Mouse (Mus musculus) lung, postnatal 25 days (tissue): ENCODE data around the gene Sbf2.
"Not testable (repeated sequence)": the region's sequence is repeated elsewhere in the genome, so short reads cannot be mapped to it uniquely, and the experiment has no call there.

Source experiments
- DNase-seq: peaks from one replicate; pipeline ENCODE4 v3.0.0; 2022; ENCODE audit warnings: low spot score

Sbf2 gene

GRCm38 (mm10) chr7:110629892-110630666, 15.4 kb upstream of the Sbf2 start:
- DNase-seq = peak; percentile 85

GRCm38 (mm10) chr7:110628611-110629354, 14.1 kb upstream of the Sbf2 start:
- no peak for DNase-seq

DNA sequence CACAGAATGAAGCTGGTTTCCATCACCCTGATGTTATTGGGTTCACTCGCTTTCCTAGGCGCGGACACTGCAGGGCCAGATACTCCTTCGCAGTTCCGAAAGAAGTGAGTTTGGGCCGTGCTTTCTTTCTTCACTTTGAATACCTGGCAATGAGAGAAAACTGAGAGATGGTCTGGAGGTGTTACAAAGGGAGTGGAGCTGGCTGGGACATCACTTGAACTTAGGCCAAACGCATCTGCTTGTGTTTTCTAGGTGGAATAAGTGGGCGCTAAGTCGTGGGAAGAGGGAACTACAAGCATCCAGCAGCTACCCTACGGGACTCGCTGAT, 13.5 kb upstream of the Sbf2 start:
- no peak for DNase-seq

GRCm38 (mm10) chr7:110627486-110628272, 13.0 kb upstream of the Sbf2 start, which contains the start of gene Adm:
Gene Adm (plus strand): TSS chr7:110627661.
- peak; percentile 86 for DNase-seq

DNA sequence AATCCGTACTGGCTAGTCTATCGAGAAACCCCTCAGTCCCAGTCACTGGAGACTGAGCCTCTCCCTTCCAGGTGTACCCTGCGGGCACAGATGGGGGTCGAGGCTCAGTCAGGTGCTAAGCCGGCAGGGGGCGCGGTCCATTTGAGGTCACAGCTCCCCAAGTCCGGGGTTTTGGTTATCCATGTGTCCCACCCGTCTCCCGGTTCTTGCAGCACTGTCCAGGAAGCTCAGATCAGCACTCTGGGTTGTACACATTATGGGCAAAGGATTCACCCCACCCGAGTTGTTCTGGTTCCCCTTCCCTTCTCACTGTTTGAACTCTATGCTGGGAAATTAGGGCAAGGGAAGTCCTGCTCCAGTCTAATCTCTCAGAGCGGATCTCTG, 12.4 kb upstream of the Sbf2 start:
- no peak for DNase-seq

- no peak for DNase-seq
Measured at GRCm38 (mm10) chr7:110626186-110627098, 11.7 kb upstream of the Sbf2 start.

GRCm38 (mm10) chr7:110625489-110625888, 10.8 kb upstream of the Sbf2 start:
- DNase-seq = no peak

GRCm38 (mm10) chr7:110624961-110625360, 10.2 kb upstream of the Sbf2 start:
- DNase-seq = peak; percentile 76

GRCm38 (mm10) chr7:110624067-110624466, 9.3 kb upstream of the Sbf2 start:
- DNase-seq = no peak

- DNase-seq = no peak
Measured at GRCm38 (mm10) chr7:110619086-110619611, 4.4 kb upstream of the Sbf2 start.

- no peak for DNase-seq
Measured at GRCm38 (mm10) chr7:110615792-110616191, 1.1 kb upstream of the Sbf2 start.

DNA sequence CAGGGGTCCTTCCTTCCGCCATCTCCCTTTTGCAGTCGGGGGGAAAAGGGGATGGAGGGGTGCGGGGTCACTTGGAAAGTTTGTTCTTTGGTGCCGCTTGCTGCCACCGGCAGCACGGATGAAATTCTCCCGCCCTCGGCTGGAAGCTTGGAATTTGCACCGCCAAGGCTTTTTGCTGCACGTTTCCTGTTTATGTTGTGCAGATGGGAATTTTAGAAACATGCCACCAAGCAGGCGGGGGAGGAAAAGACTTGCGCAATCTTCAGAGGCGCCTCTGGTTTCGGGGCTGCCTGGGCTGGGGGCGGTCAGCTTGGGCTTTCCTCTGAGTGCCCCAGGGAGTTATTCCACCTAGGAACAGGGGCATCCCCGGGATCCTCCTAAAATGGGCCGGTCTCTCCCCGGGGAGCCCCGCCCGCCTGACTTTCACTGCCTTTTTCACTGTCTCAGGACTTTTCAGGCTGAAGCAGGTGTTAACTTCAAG, 469 bp upstream of the Sbf2 start:
- peak; percentile 80 for DNase-seq

DNA sequence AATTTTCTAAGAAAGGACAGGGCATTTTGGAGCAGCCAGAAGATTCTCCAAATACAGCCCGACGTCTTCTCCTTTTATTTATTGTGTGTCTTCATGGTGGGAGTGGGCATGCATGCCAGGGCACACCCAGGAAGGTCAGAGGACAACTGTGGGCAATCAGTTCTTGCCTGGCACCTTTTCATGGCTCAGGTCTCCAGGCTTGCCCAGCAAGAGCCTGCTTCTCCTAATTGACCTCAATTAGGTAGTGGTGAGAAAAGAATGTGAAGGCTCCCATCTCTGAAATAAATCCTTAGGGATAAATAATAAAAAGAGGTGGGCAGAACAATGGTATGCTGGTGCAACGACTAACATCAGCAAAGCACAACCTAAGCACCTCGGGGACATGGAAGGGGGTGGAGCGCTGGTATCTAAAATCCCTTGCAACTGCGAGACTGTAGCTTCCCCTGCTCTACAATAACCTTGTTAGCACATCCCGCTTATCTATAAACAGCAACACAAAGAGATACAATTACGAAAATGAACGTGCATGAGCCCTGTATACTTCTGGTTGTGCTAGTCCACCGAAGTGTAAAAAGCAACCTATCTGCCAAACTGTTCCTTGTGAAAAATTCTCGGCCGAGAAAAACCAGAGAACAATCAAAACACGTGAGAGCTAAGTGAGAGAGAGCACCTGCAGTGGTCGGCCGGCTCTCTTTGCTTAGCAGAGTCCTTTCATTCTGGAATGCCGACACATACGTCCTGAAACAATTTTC, 1.2 kb downstream of the Sbf2 start:
- no peak for DNase-seq

DNA sequence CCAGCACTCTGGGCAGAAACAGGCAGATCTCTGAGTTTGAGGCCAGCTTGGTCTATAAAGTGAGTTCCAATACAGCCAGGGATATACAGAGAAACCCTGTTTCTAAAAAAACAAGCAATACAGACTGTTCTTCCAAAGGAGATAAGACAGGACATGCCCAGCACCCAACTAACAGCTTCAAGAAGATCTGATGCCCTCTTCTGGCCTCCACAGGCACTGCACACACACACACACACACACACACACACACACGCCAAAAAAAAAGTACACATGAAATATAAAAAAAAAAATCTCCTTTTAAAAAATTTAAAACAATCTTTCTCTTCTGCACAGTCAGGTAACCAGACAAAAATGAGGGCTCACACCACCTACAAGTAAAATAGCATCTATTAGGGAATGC, 7.8 kb downstream of the Sbf2 start:
- DNase-seq = no peak

DNA sequence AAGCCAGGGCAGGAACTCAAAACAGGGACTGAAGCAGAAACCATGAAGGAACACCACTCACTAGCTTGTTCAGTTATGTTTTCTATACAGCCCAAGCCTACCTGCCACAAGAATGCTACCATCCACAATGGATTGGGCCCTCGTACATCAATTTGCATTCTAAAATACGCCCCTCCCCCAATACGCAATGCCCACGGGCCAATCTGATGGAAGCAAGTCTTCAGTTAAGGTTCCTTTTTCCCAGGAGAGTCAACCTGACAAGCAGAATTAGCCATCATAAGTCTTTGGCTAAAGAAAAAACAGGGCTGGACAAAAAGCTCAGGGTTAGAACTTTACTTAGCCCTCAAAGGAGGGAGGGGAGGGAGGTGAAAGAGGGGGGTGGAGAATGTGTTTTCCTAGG, 9.2 kb downstream of the Sbf2 start:
- DNase-seq = no peak

GRCm38 (mm10) chr7:110597141-110597540, 17.6 kb downstream of the Sbf2 start:
- no peak for DNase-seq

- not testable (repeated sequence) for DNase-seq
Measured at GRCm38 (mm10) chr7:110593991-110594390, 20.7 kb downstream of the Sbf2 start.

DNA sequence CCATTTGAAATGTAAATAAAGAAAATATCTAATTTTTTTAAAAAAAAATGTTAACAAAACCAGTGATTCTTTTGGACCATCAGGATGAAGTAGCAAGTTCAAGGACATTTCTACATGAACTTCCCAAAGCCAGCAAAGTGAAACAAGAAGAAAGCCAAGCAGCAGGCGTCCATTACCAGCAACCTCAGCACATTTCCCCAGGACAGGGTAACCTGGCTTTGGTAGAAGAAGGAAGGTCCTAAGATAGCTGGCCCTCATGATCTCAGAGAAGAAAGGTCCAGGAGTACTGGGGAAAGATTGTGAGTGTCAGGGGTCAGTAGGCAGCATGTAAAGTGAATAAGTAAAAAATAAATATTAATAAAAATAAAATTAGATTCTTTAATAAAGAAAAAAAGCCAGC, 27.0 kb downstream of the Sbf2 start:
- no peak for DNase-seq

DNA sequence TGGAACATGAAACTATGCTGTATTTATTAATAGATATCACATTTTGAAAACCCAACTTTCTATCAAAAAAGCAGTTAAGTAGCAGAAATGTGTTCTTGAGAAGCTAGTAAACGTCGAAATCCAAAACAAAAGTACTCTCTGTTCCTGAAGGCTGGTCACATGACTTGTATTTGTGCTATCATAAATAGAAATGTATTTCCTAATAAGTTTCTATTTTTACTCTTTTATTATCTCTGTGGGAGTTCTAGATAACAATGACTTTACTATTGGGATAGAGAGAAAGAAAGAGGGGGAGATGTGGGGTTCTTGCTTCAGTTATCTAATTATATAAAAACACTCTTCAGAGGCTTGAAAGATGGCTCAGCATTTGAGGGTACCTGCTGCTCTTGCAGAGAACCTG, 29.5 kb downstream of the Sbf2 start:
- peak; percentile 27 for DNase-seq

DNA sequence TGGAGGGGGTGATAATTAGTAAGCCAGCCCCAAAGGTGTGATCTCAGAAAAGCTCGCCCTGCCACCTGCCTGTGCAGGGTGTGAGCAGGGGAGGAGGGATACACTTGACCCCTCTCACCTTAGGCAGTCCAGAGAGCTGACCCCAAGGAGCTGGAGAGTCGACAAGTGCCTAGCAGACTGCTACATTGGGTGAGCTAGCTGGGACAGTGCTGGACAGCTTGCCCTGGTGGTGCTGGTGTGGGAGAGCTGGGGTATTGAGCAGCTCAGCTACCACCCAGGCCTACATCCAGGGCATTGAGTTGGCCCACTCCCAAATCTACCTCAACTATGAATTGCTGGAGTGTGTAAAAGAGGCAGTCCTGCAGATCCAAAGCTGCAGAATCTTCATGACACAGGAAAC, 30.6 kb downstream of the Sbf2 start:
- no peak for DNase-seq

DNA sequence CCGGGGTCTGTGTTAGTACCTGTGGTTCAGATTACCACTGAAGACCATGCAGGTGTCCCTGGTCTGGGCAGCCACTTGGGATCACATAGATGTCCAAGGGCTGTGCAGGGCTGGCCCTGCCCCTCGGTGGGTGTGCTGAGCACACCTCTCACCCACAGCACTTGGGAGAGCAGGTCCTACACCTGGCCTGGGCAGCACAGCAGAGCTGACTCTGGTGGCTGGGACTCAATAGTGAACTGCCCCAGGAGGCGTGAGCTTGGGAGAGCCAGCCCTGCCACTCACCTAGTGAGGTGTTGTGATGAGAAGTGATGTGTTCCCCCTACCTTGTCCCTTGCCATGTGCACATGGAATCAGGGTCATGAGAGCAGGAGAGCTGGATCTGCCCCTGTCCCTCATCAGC, 31.0 kb downstream of the Sbf2 start:
- no peak for DNase-seq
